Mouse (Mus musculus) liver, adult 2 months (tissue): ENCODE measurements around the gene Vps41. TPM values are rescaled to one million over a fixed set of nuclear protein-coding genes. Genes with fewer than 3 reads are reported as not detected.

Experiments used
- DNase-seq: peaks from one replicate; pipeline ENCODE4 v3.0.0-alpha.2; 2011; ENCODE audit warnings: low read depth, low spot score; ENCODE audit errors: extremely low read depth
- H3K27ac ChIP-seq: fragments of 200-500 bp; replicated peaks from 2 replicates; pipeline ENCODE4 v1.5.1; 2012; ENCODE audit warnings: low read depth, mild to moderate bottlenecking, control low read depth, inconsistent platforms, low read length; ENCODE audit not compliant: insufficient read depth
- H3K27me3 ChIP-seq: fragments of 200-500 bp; 2 replicates; pipeline ENCODE4 v1.6.1; 2012; ENCODE audit warnings: mild to moderate bottlenecking, moderate library complexity, low read length, inconsistent platforms; ENCODE audit not compliant: control insufficient read depth, insufficient read depth
- H3K36me3 ChIP-seq: fragments of 200-500 bp; 2 replicates; pipeline ENCODE4 v1.6.1; 2012; ENCODE audit warnings: low read length, inconsistent platforms; ENCODE audit not compliant: control insufficient read depth, insufficient read depth
- H3K4me1 ChIP-seq: fragments of 200-500 bp; 2 replicates; pipeline ENCODE4 v1.6.1; 2011; ENCODE audit warnings: low read length; ENCODE audit not compliant: control insufficient read depth, insufficient read depth
- H3K4me3 ChIP-seq: fragments of 200-500 bp; 2 replicates; pipeline ENCODE4 v1.5.1; 2011; ENCODE audit warnings: low read depth, mild to moderate bottlenecking, control low read depth, low read length, moderate library complexity; ENCODE audit not compliant: insufficient read depth
- H3K79me2 ChIP-seq: fragments of 200-500 bp; 2 replicates; pipeline ENCODE4 v1.6.1; 2012; ENCODE audit warnings: inconsistent platforms, mild to moderate bottlenecking, low read length, moderate library complexity; ENCODE audit not compliant: control insufficient read depth, insufficient read depth
- H3K9ac ChIP-seq: fragments of 200-500 bp; 2 replicates; pipeline ENCODE4 v1.6.1; 2012; ENCODE audit warnings: low read depth, mild to moderate bottlenecking, control low read depth, inconsistent platforms, low read length
- CTCF ChIP-seq: fragments of 200-500 bp; IDR thresholded peaks from 2 replicates; pipeline ENCODE4 v1.5.1; 2011; ENCODE audit warnings: low read depth, low read length, control low read depth
- POLR2A ChIP-seq: fragments of 200-500 bp; IDR thresholded peaks from 2 replicates; pipeline ENCODE4 v1.6.1; 2011; ENCODE audit warnings: low read length, control low read depth; ENCODE audit not compliant: insufficient read depth; ENCODE audit errors: extremely low read depth
- WGBS: fragments of 180-500 bp; shearing (Covaris S2); methylation state at CpG from one replicate; pipeline ENCODE4 v1.1.7; 2018; 5-methylcytosine and 5-hydroxymethylcytosine counted together
- polyA plus RNA-seq: library from polyadenylated mRNA; depleted of rRNA; stranded (reverse); fragments of >200 nt; gene quantifications from 2 replicates; pipeline ENCODE4 v1.2.3, GENCODE M21; 2012
- total RNA-seq: library from RNA; depleted of rRNA; stranded (reverse); fragments of >200 nt; gene quantifications from 2 replicates; pipeline ENCODE4 v1.2.3, GENCODE M21; 2014

Gene Vps41
- total and polyA plus RNA-seq, 2 experiments, result 10.0 to 41.7 TPM

DNA sequence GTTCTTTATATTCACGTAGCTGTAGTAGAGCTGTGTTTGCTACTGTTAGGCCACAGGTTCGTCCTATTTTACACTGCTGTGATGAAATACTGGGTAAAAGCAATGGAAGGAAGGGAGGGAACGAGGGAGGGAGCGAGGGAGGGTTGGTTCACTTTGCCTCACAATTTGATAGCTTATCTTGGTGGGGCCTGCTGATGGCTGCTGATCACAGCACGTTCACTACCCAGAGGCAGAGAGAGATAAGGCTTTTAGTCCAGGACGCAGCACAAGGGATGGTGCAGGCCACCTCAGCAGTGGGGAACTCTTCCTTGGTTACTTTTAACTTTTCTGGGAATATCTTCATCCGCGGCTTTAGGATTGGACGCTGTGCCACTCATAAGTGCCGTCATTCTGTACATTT lies 109.9 kb downstream of the Vps41 start:
- H3K27ac ChIP-seq, result no peak overlapping the region
- H3K9ac ChIP-seq, result no peak overlapping the region
- H3K36me3 ChIP-seq, result peaks cover 42% of the 10 kb centered on the region
- H3K27me3 ChIP-seq, result no peaks in the 10 kb centered on the region
- no peaks in the 10 kb centered on the region for H3K4me1 ChIP-seq
- no peak for DNase-seq
- TF ChIP-seq POLR2A, result no peak
- TF ChIP-seq CTCF, result no peak
- no peaks in the 10 kb centered on the region for H3K79me2 ChIP-seq
- H3K4me3 ChIP-seq, result no peak overlapping the region
- WGBS, result 88% methylated on average over 10 of the region's 10 CpGs

DNA sequence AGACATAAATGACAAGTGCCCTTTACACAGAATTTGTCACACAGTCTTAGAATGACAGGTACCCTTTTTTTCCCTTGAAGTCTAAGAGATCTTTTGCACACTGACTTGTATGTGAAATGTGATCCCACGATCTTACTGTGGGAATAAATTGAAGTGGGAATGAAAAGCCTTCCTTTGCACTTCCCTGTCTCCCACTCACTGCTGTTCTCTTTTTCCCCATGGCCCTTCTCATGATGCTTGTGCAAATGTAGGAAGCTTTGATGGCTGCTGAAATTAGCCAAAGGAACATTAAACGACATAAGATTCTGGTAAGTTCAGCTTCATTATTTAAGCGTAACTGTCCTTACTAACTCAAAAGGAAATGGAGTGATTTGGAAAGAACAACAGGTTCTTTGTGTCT lies 113.4 kb downstream of the Vps41 start:
- Histone ChIP-seq H3K79me2 (no peaks in the 10 kb centered on the region), H3K9ac (no peak overlapping the region), H3K4me1 (no peaks in the 10 kb centered on the region), H3K36me3 (peaks cover 32% of the 10 kb centered on the region), H3K27me3 (no peaks in the 10 kb centered on the region), H3K4me3 (no peak overlapping the region), H3K27ac (no peak overlapping the region)
- 96% methylated on average over 3 of the region's 3 CpGs for WGBS
- TF ChIP-seq POLR2A, result no peak
- no peak for TF ChIP-seq CTCF
- no peak for DNase-seq

DNA sequence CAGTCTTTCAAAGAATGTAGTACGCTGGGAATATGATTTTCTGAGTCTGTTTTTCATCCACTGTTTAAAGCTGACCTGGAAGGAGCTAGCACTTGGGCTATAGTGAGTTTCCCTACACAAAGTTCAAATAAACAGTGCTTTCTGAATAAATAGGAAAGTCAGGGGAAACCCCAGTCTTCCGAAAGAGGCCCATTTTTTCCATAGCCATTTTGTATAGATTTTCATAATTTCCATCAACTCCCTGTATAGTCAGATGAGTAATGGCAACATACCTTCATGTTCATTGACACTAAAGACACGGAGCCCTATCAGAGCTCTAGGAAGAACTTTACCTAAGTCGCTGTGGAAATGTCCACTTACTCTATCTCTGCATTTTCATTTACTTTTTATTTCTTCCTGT lies 122.1 kb downstream of the Vps41 start:
- H3K27ac ChIP-seq, result no peak overlapping the region
- H3K27me3 ChIP-seq, result no peaks in the 10 kb centered on the region
- DNase-seq, result no peak
- no peaks in the 10 kb centered on the region for H3K4me1 ChIP-seq
- 98% methylated on average over 4 of the region's 4 CpGs for WGBS
- H3K9ac ChIP-seq, result no peak overlapping the region
- TF ChIP-seq CTCF (no peak), POLR2A (no peak)
- no peaks in the 10 kb centered on the region for H3K79me2 ChIP-seq
- H3K36me3 ChIP-seq, result peaks cover 22% of the 10 kb centered on the region
- no peak overlapping the region for H3K4me3 ChIP-seq

DNA sequence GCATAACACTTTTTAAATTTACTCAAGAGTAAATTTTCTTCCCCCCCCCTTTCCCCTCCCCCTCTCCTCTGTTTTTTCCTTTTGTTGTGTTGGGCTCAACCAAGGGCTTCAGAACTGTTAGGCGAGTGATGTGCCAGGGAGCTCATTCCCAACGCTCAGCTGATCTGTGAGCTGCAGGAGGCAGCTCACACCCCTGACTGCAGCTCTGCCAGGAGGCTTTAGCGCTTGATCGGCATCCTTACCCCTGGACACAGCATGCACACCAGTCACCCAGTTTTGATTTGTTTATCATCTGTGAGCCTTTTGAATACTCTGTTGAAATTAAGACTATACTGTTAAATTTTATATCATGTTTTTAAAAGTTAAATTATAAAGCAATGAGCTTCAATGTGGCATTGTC lies 123.3 kb downstream of the Vps41 start:
- Histone ChIP-seq H3K79me2 (no peaks in the 10 kb centered on the region), H3K27me3 (no peaks in the 10 kb centered on the region), H3K27ac (no peak overlapping the region), H3K36me3 (peaks cover 29% of the 10 kb centered on the region), H3K9ac (no peak overlapping the region), H3K4me3 (no peak overlapping the region), H3K4me1 (no peaks in the 10 kb centered on the region)
- no peak for DNase-seq
- TF ChIP-seq CTCF (no peak), POLR2A (no peak)
- WGBS, result 89% methylated on average over 4 of the region's 4 CpGs

DNA sequence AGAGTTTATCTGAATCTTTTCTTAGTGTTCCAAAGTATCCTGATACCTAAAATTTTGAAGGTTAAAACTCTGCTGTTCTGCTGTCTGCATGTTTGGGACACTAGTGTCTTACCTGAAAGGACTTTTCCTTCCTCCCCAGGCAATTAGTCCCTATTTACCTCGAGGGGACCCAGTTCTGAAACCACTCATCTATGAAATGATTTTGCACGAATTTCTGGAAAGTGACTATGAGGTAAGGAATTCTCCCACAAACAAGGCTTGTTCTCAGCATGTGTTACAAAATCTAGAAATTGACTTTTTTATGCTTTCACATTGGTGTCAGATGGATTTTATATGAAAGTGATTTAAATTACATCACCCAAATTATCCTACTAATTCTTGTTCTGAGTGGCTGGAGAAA lies 123.9 kb downstream of the Vps41 start:
- Histone ChIP-seq H3K36me3 (peaks cover 34% of the 10 kb centered on the region), H3K4me1 (no peaks in the 10 kb centered on the region), H3K79me2 (no peaks in the 10 kb centered on the region), H3K9ac (no peak overlapping the region), H3K27me3 (no peaks in the 10 kb centered on the region), H3K27ac (no peak overlapping the region), H3K4me3 (no peak overlapping the region)
- no peak for TF ChIP-seq CTCF
- no peak for TF ChIP-seq POLR2A
- DNase-seq, result no peak
- WGBS, result 81% methylated on average over 2 of the region's 2 CpGs

DNA sequence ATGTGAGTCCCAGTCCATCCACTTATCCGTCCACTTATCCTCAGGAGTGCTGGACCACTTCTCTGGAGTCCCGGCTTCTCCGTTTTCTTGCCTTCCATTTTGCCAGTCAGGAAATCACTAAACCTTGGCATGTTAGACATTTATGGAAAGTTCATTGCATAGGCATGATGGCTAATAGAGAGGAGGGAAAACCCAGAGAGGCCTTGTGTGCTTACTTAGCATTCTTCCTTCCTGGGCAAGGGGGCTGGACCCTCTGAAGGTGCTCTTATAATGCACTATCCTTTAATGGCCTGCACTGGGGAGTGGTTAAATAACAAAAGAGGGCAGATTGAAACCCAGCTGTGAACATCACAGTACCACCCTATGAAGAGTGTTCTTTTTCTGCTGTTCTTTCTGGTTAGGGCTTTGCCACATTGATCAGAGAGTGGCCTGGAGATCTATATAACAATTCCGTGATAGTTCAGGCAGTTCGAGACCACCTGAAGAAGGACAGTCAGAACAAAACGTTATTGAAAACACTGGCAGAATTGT lies 124.7 kb downstream of the Vps41 start:
- Histone ChIP-seq H3K36me3 (peaks cover 41% of the 10 kb centered on the region), H3K27me3 (no peaks in the 10 kb centered on the region), H3K4me1 (no peaks in the 10 kb centered on the region), H3K79me2 (no peaks in the 10 kb centered on the region), H3K27ac (no peak overlapping the region), H3K9ac (no peak overlapping the region), H3K4me3 (no peak overlapping the region)
- no peak for DNase-seq
- 95% methylated on average over 6 of the region's 6 CpGs for WGBS
- TF ChIP-seq CTCF, result no peak
- no peak for TF ChIP-seq POLR2A
